Mouse (Mus musculus): ENCODE results near the gene Srl. TPM values are rescaled to one million over a fixed set of nuclear protein-coding genes. Genes with fewer than 3 reads are reported as not detected.

The Srl gene
- total and polyA plus RNA-seq, 3 experiments, result 14.6 to 15.3 TPM; not detected in 1

- no peaks in the 10 kb centered on the region for H3K9me3 ChIP-seq (replicated peaks; ENCODE audit: insufficient read depth, low read length)
- peaks cover 1 to 4% of the 10 kb centered on the region in 2 experiments; a peak in 3 of 4 replicates for H3K27me3 ChIP-seq (ENCODE audit: control insufficient read depth in 1 of 2, insufficient read depth in 2 of 2, low read length in 2 of 2)
- H3K27ac ChIP-seq (ENCODE audit: control insufficient read depth, low read depth, low read length), result no peak overlapping the region
- DNase-seq (ENCODE audit: low read depth, low spot score), result no peak
- no peaks in the 10 kb centered on the region for H3K4me1 ChIP-seq (ENCODE audit: control insufficient read depth in 1 of 2, insufficient read depth in 2 of 2, low read length in 2 of 2)
- no peaks in the 10 kb centered on the region for H3K36me3 ChIP-seq (ENCODE audit: control insufficient read depth in 1 of 2, insufficient read depth in 2 of 2, low read length in 2 of 2)
- H3K79me2 ChIP-seq (ENCODE audit: control insufficient read depth, insufficient read depth, low read length, poor library complexity), result no peaks in the 10 kb centered on the region
- no peak overlapping the region for H3K9ac ChIP-seq (ENCODE audit: control insufficient read depth, low read depth, low read length, poor library complexity, severe bottlenecking)
- no peak for TF ChIP-seq HCFC1 (IDR thresholded peaks at IDR 0.05; ENCODE audit: low read depth, low read length)
- TF ChIP-seq CHD1 (IDR thresholded peaks at IDR 0.05; ENCODE audit: low read depth, low read length), result no peak
- TF ChIP-seq ZMIZ1 (IDR thresholded peaks at IDR 0.05; ENCODE audit: low read depth, low read length), result no peak
- TF ChIP-seq USF2 (IDR thresholded peaks at IDR 0.05; ENCODE audit: borderline replicate concordance in 1 of 2, insufficient read depth in 1 of 2, low read depth in 1 of 2, low read length in 2 of 2), result no peak
- H3K4me3 ChIP-seq (ENCODE audit: control insufficient read depth in 1 of 2, insufficient read depth in 1 of 2, low read depth in 2 of 2, low read length in 2 of 2), result no peak overlapping the region
These were observed 109.8 kb downstream of the Srl start for GRCm38 (mm10) chr16:4431841-4432240.

- DNase-seq (ENCODE audit: low read depth, low spot score), result no peak
- Histone ChIP-seq H3K27me3 (ENCODE audit: control insufficient read depth in 1 of 2, insufficient read depth in 2 of 2, low read length in 2 of 2) (peaks cover 1 to 4% of the 10 kb centered on the region in 2 experiments; a peak in 3 of 4 replicates), H3K9me3 (replicated peaks; ENCODE audit: insufficient read depth, low read length) (no peaks in the 10 kb centered on the region), H3K79me2 (ENCODE audit: control insufficient read depth, insufficient read depth, low read length, poor library complexity) (no peaks in the 10 kb centered on the region), H3K4me3 (ENCODE audit: control insufficient read depth in 1 of 2, insufficient read depth in 1 of 2, low read depth in 2 of 2, low read length in 2 of 2) (no peak overlapping the region), H3K27ac (ENCODE audit: control insufficient read depth, low read depth, low read length) (no peak overlapping the region), H3K36me3 (ENCODE audit: control insufficient read depth in 1 of 2, insufficient read depth in 2 of 2, low read length in 2 of 2) (no peaks in the 10 kb centered on the region), H3K9ac (ENCODE audit: control insufficient read depth, low read depth, low read length, poor library complexity, severe bottlenecking) (no peak overlapping the region), H3K4me1 (ENCODE audit: control insufficient read depth in 1 of 2, insufficient read depth in 2 of 2, low read length in 2 of 2) (peaks cover 0 to 2% of the 10 kb centered on the region in 2 experiments; a peak in 1 of 4 replicates)
- TF ChIP-seq NRF1 (IDR thresholded peaks at IDR 0.05; ENCODE audit: insufficient read depth, low read depth, low read length, poor library complexity, severe bottlenecking), result no peak
- no peak for TF ChIP-seq MAFK (IDR thresholded peaks at IDR 0.05; ENCODE audit: borderline replicate concordance, low read depth, low read length)
- no peak for TF ChIP-seq TAL1 (IDR thresholded peaks at IDR 0.05; ENCODE audit: low read length)
- TF ChIP-seq RAD21 (IDR thresholded peaks at IDR 0.05; ENCODE audit: low read depth, low read length), result no peak
- TF ChIP-seq USF2 (IDR thresholded peaks at IDR 0.05; ENCODE audit: borderline replicate concordance in 1 of 2, insufficient read depth in 1 of 2, low read depth in 1 of 2, low read length in 2 of 2), result no peak
- TF ChIP-seq BHLHE40 (IDR thresholded peaks at IDR 0.05; ENCODE audit: borderline replicate concordance, low read depth, low read length), result no peak
- no peak for TF ChIP-seq MYC (IDR thresholded peaks at IDR 0.05; ENCODE audit: low read depth, low read length)
- TF ChIP-seq POLR2AphosphoS2 (IDR thresholded peaks at IDR 0.05; ENCODE audit: low read length), result no peak
- TF ChIP-seq KAT2A (conservative IDR thresholded peaks at IDR 0.05; ENCODE audit: low read depth, low read length), result no peak
- no peak for TF ChIP-seq CHD1 (IDR thresholded peaks at IDR 0.05; ENCODE audit: low read depth, low read length)
- TF ChIP-seq TBP (IDR thresholded peaks at IDR 0.05; ENCODE audit: low read depth, low read length), result no peak
- TF ChIP-seq POLR2AphosphoS5 (IDR thresholded peaks at IDR 0.05; ENCODE audit: borderline replicate concordance, low read depth, low read length), result no peak
- TF ChIP-seq MYB (IDR thresholded peaks at IDR 0.05; ENCODE audit: low read depth, low read length), result no peak
- TF ChIP-seq USF1 (IDR thresholded peaks at IDR 0.05; ENCODE audit: low read depth, low read length), result no peak
- no peak for TF ChIP-seq CTCF (IDR thresholded peaks at IDR 0.05 in 2 of 3, conservative IDR thresholded peaks at IDR 0.05 in 1 of 3; ENCODE audit: control insufficient read depth in 1 of 3, insufficient read depth in 1 of 3, low read depth in 2 of 3, low read length in 3 of 3, poor library complexity in 1 of 3, severe bottlenecking in 1 of 3)
- TF ChIP-seq NELFE (IDR thresholded peaks at IDR 0.05; ENCODE audit: low read depth, low read length), result no peak
- TF ChIP-seq HCFC1 (IDR thresholded peaks at IDR 0.05; ENCODE audit: low read depth, low read length), result no peak
These were observed 110.6 kb downstream of the Srl start for GRCm38 (mm10) chr16:4431013-4431412.

Data from MEL (cell line).